Mouse (Mus musculus) megakaryocyte, embryonic 14.5 days (primary cell): ENCODE measurements around the gene Capn1.

ENCODE experiments used
- FLI1 ChIP-seq: IDR thresholded peaks from 2 replicates; pipeline ENCODE4 v1.6.1; 2012; ENCODE audit warnings: low read length, inconsistent platforms, mixed read lengths
- GATA1 ChIP-seq: IDR thresholded peaks from 3 replicates; pipeline ENCODE4 v1.6.1; 2012; ENCODE audit warnings: mixed read lengths, low read length, inconsistent platforms, borderline replicate concordance

GRCm38 (mm10) chr19:5953201-5953770 lies 62.4 kb downstream of the Capn1 start:
- TF ChIP-seq GATA1 (no peak), FLI1 (no peak)
